Mouse (Mus musculus) ovary, adult 2 months (tissue): ENCODE results near the gene Eif2s1. TPM values are rescaled to one million over a fixed set of nuclear protein-coding genes. Genes with fewer than 3 reads are reported as not detected.

Experiments used
- polyA plus RNA-seq: library from polyadenylated mRNA; depleted of rRNA; stranded (reverse); fragments of >200 nt; gene quantifications from 2 replicates; pipeline ENCODE4 v1.2.3, GENCODE M21; 2012; rRNA removed

Gene Eif2s1
- 6.5 and 7.4 TPM in 2 replicates for polyA plus RNA-seq

DNA sequence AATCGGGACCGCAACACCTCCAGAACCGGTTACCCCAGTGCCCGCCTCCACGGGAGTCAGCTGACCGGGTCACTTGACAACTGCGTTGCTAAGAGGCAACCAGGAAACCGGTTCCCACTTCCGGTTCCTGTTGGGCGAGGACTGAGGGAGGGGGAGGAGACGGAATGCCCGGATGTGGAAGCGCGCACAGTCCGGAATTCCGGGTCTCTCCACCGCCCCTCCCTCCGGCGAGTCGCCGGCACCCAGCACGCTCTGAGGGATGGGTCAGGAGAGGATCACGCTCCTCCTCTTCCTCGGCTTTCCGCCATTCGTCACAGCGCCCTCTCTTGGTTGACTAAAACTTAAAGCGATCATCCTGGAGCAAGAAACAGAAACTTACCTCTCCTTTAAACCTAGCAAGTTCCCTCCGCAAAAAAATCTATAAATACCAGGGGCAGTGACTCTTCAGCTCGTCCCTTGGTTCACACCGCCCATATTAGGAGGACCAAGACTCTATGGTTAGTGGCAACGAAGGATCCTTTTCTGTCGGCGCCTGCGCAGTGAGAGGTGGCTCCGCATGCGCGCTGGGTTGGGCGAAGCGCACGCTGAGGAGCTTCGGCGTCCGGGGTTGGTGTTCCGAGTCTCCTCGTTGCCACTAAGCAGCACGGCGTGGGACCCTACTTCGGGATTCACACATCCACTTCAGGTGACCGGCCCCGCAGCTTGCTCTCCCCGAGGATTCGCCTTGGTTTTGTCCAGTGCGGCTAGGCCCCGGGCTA, at the start of gene Eif2s1, which contains the start of gene Atp6v1d:
Gene Eif2s1 (plus strand): TSS at position 324 of the 758 bp plus-strand sequence.
Gene Atp6v1d (minus strand): TSS at position 143 of the 758 bp plus-strand sequence.

DNA sequence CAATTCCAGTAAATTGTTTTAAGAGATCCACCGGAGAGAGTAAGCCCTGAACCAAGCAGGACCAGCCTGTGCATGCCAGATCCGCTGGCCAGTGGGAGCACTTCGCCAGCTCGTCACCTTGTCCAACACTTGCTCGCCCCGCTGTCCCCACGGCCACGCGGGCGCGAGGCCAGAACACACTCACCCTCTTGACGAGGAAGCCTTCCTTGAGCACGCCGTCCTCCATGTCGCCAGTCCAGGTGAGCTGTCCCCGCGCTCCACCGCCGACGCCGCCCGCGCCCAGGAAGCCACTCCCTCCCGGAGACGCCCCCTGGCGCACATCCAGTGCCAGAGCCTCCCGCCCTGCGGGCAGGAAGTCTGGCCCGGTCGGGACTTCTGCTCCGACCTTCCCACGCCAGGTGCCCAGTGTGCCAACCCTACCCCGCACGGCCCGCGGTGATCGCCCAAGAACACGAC, 45.1 kb downstream of the Eif2s1 start, which contains the start of gene Plek2:
Gene Plek2 (minus strand): TSS at position 258 of the 456 bp plus-strand sequence.

Other genes with a start within 250 kb of the Eif2s1 start
- gene Fam71d, start 170.3 kb upstream of the Eif2s1 start, polyA plus RNA-seq = not detected in 2 replicates
- 0.96 TPM in 2 replicates for gene Mpp5, start 112.9 kb upstream of the Eif2s1 start, polyA plus RNA-seq
- gene Atp6v1d, start 181 bp upstream of the Eif2s1 start, polyA plus RNA-seq = 2.7 and 4.3 TPM in 2 replicates
- gene Plek2, start 45.1 kb downstream of the Eif2s1 start, polyA plus RNA-seq = 1.6 TPM in 2 replicates
- 36.3 and 38.9 TPM in 2 replicates for gene Tmem229b, start 145.8 kb downstream of the Eif2s1 start, polyA plus RNA-seq
- gene Plekhh1, start 167.3 kb downstream of the Eif2s1 start, polyA plus RNA-seq = 12.9 and 14.6 TPM in 2 replicates
- 23.3 and 30.3 TPM in 2 replicates for gene Pigh, start 227.8 kb downstream of the Eif2s1 start, polyA plus RNA-seq